Mouse (Mus musculus): ENCODE results near the gene Coro1b.
"Not testable (repeated sequence)": the region's sequence is repeated elsewhere in the genome, so short reads cannot be mapped to it uniquely, and the experiment has no call there.

Gene Coro1b

DNA sequence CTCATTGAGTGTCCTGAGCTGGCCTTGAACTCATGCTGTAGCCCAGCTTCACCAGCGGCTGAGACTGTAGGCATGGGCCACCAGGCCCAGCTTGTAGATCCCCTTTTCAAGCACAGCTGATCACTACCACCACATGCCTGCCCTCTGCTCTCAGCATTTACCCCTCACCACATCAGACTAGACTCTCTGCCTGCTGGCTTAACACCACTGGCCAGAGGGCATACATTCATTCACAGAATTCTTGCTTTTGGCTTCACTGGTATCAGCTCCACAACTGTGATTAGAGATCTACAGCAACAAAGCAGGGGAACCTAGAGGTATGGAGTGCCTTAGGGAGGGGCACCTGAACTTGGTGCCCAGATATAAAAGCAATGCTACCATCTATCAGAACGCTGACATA is 27.9 kb upstream of the Coro1b start:
- in situ Hi-C loops (cut with MseI, MboI): no loop called here

DNA sequence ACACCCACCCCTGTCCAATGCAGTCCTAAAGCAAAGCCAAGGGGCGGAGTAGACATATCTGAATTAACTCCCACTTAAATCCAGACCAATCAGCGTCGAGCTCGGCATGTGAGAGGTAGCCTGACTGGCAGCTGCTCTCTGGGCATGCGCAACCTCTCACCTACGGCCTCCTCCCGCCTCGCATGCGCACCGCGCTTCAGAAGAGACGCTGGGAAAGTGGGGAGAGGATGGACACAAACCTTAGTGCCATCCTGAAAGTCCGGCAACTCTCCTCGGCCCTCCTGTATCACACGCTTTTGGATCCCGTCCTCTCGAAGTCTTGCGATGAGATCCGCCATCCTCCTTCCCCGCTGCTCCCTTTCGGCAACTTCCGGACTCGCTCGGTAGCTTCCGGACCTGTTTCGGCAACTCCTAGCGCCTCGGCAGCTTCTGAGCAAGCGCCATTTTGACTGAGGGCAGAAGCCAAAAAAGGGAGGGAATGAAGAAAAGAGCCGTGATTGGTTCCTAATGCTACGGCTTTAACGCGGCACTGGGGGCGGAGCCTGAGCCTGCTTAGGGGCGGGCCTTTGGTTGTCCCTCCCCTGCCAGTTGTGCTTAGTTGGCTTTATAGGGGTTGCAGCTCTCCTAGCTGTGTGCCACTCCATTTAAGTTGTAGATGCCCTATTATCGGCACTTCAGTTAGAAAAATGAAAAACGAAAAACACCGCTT is 27.2 kb upstream of the Coro1b start:
- in situ Hi-C loops (cut with MseI, MboI): no loop called here

DNA sequence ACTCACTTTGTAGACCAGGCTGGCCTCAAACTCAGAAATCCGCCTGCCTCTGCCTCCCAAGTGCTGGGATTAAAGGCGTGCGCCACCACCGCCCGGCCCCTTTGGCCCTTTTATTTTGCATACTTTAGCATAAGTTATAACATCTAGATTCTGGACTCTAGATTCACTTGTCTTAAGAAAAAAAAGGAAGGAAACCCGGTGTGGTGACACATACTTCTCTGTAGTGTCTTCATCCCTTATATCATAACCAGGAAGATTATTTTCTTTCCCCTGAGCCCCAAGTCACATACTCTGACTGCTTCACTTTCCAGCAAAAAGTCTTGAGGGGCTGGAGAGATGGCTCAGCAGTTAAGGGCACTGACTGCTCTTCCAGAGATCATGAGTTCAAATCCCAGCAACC is 26.5 kb upstream of the Coro1b start:
- in situ Hi-C loops (cut with MseI, MboI): not testable (repeated sequence)

DNA sequence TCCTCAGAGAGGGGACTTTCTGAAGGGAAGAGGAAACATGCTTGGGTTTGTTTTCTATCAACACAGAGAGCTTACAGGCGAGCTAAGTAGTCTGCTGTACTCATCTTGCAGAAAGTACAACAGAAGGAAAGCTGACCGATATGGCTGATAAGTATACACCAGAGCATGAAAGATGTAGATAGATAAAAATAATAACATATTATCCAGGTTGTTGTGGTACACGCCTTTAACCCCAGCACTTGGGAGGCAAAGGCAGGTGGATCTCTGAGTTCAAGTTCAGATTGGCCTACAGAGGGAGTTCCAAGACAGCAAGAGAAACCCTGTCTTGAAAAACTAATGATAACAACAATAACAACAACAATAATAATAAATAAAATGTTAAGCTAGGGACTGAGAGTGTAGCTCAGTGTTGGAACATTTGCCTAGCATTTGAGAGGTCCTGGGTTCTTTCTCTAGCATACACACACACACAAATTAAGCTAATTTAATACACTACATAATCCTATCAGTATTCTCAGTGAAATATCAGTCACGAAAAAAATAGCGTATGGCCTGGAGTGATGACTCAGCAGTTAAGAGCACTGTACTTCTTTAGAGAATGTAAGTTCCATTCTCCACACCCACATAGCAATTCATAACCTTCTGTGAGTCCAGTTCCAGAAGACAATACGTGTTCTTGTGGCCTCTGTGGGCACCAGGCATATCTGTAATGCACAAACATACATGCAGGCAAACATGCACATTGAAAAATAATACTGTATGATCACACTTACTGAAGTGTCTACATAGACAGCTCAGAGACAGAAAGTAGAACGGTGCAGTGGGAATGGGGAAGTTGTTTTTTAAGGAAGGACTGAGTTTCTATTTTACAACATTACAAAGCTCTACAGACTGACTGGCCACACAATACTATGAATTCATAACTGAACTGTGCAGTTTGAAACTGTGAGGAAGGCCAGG is 25.7 kb upstream of the Coro1b start:
- in situ Hi-C loops (cut with MseI, MboI): no loop called here

DNA sequence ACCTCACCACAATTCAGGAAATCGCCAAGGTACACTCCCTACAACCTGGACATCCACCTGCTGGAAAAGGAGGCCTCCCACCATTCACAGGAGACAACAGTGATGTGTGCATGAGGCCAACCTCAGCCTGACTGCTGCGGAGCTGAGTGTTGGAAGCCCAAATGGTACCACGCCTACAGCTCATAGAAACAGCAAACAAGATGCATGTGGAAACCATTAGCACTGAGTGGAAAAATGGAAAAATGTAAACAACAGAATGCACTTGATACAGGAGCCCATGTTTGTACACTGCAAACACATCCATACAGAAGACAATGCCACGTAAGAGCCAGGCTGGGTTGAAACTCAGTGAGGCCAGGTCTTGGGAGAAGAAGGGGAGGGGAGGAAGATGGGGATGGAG is 24.0 kb upstream of the Coro1b start:
- in situ Hi-C loops (cut with MseI, MboI): no loop called here

DNA sequence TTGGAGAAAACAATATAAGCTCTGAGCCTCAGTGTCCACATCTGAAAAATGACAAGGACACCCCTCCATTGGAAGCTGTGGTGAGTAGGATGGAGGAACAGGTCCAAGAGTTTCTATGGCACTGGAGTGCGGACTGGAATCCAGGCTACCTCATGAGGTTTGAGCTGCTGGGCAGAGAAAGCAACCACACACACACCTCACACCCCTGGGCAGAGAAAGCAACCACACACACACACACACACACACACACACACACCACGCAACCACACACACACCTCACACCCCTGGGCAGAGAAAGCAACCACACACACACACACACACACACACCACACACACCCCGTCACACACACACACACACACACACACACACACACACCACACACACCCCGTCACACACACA is 23.2 kb upstream of the Coro1b start:
- in situ Hi-C loops (cut with MseI, MboI): not testable (repeated sequence)

DNA sequence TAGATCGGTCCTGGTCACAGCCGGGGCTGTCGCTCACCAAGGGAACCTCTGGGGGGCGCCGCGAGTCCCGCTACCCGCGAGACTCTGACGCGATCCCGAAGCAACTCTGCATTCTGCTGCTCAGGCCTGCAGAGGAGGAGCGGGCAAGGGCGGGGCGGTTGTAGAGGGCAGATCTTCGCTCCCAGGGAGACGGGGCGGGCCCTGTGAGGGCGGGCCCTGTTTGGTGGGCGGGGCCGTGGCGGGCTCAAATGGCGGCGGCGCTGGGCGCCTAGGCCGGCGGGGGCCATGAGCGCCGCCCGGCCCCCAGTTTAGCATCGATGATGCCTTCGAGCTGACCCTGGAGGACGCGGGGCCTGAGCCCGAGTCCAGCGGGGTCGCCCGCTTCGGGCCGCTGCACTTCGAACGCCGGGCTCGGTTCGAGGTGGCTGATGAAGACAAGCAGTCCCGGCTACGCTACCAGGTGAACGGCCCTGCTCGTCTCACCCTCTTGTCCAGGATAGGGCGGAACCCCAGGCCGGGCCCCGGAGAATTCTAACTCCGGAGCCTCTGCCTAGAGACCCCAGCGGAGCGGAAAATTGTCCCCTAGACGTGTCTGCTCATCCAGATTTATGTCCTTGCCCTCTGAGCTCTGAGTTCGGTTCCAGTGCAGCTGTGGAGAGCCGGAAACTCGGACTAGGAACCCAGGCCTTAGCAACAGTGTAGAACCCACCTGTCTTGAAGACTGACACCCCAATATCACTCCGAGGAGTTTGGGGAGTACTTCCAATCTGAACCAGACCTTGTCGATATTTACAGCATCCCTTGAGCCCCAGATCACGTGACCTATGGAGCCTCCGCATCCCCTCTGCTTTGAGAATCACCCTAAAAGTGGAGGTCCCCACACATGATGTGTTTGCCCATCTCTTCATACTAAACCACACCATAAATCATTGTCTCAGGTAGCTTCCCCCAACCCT is 22.4 kb upstream of the Coro1b start, which contains the start of gene Aip:
Aip (minus strand) TSS at position 118 of the 956 bp plus-strand sequence.
- in situ Hi-C loops (cut with MseI, MboI): no loop called here

DNA sequence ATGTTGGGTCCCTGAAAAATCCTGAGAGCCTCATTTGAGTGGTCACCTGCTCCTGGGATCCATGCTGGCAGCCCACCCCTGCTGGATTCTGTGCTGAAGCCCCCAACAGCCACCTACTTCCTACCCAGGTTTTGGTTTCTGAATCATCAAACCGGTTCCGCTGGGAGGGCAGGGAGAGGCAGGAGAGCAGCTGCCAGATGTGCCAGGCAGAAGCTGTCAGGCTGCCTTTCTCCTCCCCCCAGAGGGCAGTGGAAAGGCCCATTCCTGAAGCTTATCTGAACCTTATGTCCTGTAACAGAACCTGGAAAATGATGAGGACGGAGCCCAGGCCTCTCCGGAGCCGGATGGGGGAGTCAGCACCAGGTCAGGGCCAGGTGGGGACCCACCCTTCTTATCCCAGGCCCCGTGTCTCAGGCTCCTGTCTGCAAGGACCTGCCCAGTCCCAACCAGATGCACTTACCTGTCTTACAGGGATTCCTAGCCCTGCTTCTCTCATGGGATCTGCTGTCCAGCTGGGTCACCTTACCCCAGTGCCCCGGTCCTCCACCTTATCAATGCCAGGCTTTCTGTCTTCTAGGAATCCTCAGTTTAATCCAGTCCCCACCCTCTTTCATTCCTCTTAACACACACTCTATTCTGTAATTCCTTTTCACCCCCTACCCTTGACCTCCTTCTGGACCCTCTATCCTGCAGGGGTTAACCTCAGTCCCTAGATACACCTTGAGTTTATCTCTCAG is 21.5 kb upstream of the Coro1b start:
- in situ Hi-C loops (cut with MseI, MboI): no loop called here

DNA sequence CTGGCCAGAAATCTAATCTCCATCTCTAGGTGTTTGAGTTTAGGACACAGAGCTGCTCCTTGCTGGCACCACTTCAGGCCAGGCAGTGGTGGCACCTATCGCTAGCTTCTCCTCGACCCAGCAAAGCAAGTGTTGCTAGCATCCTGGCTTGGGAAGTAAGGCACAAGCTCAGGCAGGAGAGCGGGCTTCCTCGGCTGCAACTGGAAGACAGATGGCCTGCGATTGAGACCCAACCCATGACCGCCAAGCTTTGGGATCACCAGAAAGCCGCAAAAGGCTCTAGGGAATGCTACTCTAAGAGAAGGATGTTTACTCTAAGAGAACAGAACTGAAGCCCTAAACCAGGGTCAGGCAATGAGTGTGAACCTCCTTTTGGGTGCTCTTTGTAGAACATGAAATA is 19.0 kb upstream of the Coro1b start:
- in situ Hi-C loops (cut with MseI, MboI): no loop called here

DNA sequence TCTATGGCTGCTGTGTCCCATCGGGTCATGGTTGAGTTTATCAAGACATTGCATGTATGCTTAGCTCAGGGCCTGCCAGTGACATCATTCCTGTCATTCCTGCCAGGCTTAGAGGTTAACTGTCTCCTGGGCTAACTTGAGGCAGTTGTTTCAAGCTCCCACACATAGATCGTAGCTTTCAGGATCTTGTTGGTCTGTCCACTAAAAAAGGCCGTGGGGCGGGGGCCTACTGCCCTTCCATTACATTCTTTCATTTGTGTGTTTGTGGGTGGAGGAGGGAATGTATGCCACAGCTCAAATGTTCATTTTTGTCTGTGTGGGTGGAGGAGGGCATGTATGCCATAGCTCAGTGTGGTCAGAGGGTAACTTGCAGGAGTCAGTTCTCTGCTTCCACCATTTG is 18.3 kb upstream of the Coro1b start:
- in situ Hi-C loops (cut with MseI, MboI): no loop called here

DNA sequence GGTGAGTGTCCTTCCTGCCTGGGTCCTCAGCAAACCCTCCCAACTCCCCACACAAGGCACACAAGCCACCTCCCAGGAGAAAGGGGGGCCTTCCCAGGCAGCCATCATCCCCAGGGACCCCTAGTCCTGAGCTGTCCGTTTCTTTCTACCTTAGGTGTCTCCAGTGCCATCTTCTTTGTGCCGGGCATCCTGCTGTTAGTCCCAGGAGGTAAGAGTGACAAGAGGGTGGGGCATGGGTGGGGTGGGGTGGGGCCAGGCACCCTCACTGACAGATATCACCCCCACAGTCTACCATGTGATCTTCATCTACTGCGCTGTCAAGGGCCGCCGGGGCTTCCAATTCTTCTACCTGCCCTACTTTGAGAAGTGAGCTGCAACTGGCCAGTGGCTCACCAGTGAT is 17.3 kb upstream of the Coro1b start:
- in situ Hi-C loops (cut with MseI, MboI): no loop called here

DNA sequence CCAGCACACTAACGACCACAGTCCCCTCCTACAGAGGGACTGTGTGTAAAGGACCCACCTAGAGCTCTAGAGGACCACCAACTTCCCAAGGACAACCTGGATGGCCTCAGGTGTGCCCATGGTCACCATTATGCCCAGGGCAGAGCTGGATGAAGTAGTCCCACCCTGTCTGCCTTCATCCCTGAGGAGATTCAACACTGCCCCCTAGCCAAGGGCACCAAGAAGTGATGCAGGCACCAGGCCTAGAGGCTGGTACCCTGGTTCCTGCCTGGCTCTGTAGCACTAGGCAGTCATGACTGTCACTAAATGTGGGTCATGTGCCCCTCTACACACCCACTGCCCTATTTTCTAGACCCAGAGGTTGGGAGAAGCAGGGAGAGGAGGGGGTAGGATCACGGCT is 16.7 kb upstream of the Coro1b start:
- in situ Hi-C loops (cut with MseI, MboI): no loop called here

DNA sequence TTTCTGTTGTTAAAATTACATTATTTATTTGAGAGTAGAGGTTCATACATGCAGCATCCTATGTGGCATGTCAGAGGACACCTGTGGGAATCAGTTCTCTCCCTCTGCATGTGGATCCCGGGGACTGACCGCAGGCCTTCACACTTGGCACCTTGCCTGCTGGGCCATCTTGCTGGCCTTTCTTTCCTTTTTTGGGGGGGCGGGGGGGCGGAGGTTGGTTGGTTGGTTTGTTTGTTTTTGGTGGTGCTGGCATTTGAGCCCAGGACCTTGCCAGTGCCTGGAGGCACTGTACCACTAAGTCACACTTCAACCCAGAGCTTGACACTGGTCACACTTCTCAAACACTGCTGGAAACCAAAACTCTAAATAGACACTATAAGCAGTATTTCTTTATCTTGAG is 14.1 kb upstream of the Coro1b start:
- in situ Hi-C loops (cut with MseI, MboI): no loop called here

DNA sequence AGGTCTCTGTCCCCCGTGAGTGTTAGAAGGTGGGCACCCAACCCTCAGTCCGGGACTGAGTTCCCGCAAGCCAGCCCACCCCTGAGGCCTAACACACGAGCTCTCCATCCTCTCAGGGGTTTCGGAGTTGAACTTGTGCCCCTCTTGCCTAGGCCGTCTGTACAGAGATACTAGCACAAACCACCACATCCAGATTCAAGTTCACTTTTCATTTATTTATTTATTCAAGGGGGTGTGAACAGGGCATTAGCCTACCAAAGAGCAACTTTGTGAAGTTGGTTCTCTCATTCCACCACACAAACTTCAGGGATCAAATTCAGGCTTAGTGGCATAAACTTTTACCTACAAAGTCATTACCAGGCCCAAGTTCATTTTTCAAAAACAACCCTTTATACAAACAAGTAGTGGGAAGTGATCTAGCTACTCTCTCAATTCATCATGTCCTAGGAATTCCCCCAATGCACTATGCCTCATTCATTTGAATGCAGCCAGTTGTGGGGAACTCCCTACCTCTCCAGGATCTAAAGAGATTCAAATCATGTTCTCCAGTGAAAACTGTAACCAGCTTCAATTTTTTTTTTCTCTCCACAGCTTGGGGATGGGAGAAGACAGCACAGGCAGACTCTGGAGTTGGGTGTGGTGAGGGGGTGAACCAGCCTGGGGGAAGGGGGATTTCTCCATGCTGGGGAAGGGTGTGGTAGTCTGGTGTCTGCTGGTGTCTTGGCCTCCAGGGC is 13.0 kb upstream of the Coro1b start:
- in situ Hi-C loops (cut with MseI, MboI): not testable (repeated sequence)

DNA sequence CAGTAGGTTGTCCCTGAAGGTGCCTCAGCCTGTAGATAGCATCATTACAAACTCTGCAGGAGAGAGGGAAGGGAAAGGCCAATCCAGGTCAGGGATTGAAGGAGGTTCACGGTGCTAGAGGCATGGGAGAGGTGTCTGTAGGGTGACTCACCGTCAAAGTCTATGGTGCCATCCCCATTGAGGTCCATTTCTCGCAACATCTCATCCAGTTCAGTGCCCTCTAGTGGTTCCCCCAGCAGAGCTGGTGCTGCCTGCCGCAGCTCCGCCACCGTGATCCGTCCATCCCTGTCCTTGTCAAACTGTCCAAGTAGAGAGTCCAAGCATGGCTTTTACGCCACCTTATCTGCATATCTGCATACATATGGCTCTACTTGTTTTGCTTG is 12.5 kb upstream of the Coro1b start:
- in situ Hi-C loops (cut with MseI, MboI): not testable (repeated sequence)

DNA sequence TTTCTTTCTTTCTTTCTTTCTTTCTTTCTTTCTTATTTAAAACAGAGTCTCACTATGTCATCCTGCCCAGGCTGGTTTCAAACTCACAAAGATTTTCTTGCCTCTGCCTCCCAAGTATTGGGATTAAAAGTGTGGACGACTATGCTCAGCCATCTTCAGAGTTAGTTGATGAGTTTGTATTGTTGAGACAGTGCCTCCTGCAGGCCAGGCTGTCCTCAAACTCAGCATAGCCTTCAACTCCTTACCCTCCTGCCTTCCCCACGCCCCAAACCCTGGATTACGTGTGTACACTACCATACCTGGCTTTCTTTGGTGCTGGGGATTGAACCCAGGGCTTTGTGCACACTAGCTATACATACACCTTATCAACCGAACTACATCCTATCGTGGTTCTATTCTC is 12.0 kb upstream of the Coro1b start:
- in situ Hi-C loops (cut with MseI, MboI): no loop called here

DNA sequence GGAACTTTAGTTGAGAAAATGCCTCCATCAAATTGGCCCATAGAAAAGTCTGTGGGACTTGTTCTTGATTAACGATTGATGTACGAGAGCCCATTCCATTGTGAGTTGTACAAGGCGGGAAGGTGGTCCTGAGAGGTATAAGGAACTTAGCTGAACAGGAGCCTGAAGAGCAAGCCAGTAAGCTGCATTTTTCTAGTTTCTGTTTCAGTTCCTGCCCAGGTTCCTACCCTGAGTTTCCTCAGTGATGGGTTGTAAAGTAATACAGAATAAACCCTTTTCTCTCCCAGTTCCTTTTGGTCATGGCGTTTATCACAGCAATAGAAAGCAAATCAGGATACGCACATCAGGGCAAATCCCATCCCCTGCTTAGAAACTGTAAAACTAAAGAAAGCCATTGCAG is 10.5 kb upstream of the Coro1b start:
- in situ Hi-C loops (cut with MseI, MboI): no loop called here

DNA sequence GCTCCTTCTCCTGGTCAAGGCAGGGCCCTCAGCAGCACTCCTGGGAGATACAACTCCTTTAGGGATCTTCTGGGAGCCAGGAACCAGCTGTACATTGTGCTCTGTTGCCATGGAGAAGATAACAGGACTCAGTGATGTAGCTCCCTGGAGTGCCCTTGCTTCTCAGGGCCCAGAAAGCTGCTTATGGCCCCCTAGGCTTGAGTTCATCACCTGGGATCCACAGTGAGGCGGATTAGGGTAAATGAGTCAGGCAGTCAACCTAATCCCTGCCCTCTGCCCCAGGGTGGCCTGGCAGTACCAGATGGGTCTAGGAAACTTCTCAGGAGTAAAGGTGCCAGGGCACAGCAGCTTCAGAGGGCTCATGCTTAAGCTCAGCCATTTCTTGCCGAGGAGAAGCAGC is 9.0 kb upstream of the Coro1b start, which contains the start of gene Gpr152:
Gpr152 (plus strand) TSS at position 342 of the 400 bp plus-strand sequence.
- in situ Hi-C loops (cut with MseI, MboI): no loop called here

DNA sequence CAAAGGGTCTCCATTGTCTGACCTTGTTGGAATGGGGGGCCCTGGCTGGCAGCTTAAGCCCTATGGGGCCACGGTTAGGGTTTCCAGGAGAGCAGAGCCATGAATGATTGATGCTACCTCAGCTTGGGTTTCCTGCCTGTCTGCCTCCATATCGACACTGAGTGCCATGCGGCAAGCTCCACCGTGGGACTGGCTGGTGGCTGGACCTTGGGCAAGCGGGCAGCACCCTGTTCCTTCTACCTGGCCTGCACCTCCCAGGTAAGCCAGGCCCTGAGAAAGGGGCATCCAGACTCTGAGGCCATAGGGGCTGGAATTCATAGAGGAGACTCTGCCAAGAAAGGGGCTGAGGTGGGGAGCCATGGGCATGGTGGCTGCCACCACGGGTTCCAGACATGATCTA is 8.3 kb upstream of the Coro1b start:
- in situ Hi-C loops (cut with MseI, MboI): no loop called here

DNA sequence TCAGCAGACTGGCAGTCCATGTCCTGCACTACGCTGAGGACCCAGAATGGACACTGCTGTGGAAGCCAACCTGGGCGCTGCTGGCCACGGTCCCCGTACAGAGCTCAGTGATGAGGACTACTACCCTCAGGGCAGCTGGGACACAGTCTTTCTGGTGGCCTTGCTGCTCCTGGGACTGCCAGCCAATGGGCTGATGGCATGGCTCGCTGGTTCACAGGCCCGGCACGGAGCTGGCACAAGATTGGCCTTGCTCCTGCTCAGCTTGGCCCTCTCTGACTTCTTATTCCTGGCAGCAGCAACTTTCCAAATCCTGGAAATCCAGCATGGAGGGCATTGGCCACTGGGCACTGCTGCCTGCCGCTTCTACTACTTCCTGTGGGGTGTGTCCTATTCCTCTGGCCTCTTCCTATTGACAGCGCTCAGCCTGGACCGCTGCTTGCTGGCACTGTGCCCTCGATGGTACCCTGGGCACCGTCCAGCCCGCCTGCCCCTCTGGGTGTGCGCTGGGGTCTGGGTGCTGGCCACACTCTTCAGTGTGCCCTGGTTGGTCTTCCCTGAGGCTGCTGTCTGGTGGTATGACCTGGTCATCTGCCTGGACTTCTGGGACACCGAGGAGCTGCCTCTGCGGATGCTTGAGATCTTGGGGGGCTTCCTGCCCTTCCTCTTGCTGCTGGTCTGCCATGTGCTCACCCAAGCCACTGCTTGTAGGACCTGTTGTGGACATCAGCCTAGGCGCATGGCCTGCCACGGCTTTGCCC is 5.8 kb upstream of the Coro1b start:
- in situ Hi-C loops (cut with MseI, MboI): no loop called here

Measured in mouse trophoblast stem cell (cell line).